Mouse (Mus musculus) neural tube, embryonic 15.5 days (tissue): Measurements from ENCODE around the gene Prkar1b. TPM values are rescaled to one million over a fixed set of nuclear protein-coding genes. Genes with fewer than 3 reads are reported as not detected.

Experiments used
- ATAC-seq: fragments of 200-750 bp; cut with Nextera tagmentation; 2 replicates; pipeline ENCODE4 v1.8.0; 2017; ENCODE audit warnings: mild to moderate bottlenecking, moderate TSS enrichment, moderate library complexity; ENCODE audit not compliant: low FRiP score
- H3K27ac ChIP-seq: fragments of 300-500 bp; sonication (generic); replicated peaks from 2 replicates; pipeline ENCODE4 v1.5.1; 2015; ENCODE audit warnings: mild to moderate bottlenecking, inconsistent platforms
- H3K27me3 ChIP-seq: fragments of 300-500 bp; sonication (generic); replicated peaks from 2 replicates; pipeline ENCODE4 v1.6.1; 2015; ENCODE audit warnings: inconsistent platforms
- H3K36me3 ChIP-seq: fragments of 300-500 bp; sonication (generic); 2 replicates; pipeline ENCODE4 v1.6.1; 2015; ENCODE audit warnings: inconsistent platforms
- H3K4me1 ChIP-seq: fragments of 300-500 bp; sonication (generic); 2 replicates; pipeline ENCODE4 v1.6.1; 2015; ENCODE audit warnings: inconsistent platforms
- H3K4me2 ChIP-seq: fragments of 300-500 bp; sonication (generic); 2 replicates; pipeline ENCODE4 v1.6.1; 2015; ENCODE audit warnings: inconsistent platforms, mild to moderate bottlenecking, moderate library complexity
- H3K4me3 ChIP-seq: fragments of 300-500 bp; sonication (generic); replicated peaks from 2 replicates; pipeline ENCODE4 v1.5.1; 2015; ENCODE audit warnings: mild to moderate bottlenecking, inconsistent platforms
- H3K9ac ChIP-seq: fragments of 300-500 bp; sonication (generic); replicated peaks from 2 replicates; pipeline ENCODE4 v1.6.1; 2015; ENCODE audit warnings: mild to moderate bottlenecking, inconsistent platforms
- H3K9me3 ChIP-seq: fragments of 300-500 bp; sonication (generic); replicated peaks from 2 replicates; pipeline ENCODE4 v1.6.1; 2016; ENCODE audit warnings: inconsistent platforms
- WGBS: fragments of 180-500 bp; shearing (Covaris S2); methylation state at CpG from one replicate; pipeline ENCODE4 v1.1.7; 2015; ENCODE audit warnings: mixed read lengths; 5-methylcytosine and 5-hydroxymethylcytosine counted together
- polyA plus RNA-seq: library from polyadenylated mRNA; unstranded; fragments of >200 nt; fragmentation: Nextera tagmentation; extraction: Ambion mirVana; gene quantifications from 2 replicates; pipeline ENCODE4 v1.2.1, GENCODE M21; 2015

Gene Prkar1b
- polyA plus RNA-seq, 1 experiment from 2014 or later: 321 TPM

- WGBS: 31% methylated on average over 12 of the region's 12 CpGs
- peaks cover 17% of the 10 kb centered on the region for H3K36me3 ChIP-seq
- no peaks in the 10 kb centered on the region for H3K9me3 ChIP-seq
- H3K4me3 ChIP-seq: peak overlapping the region; percentile 56
- ATAC-seq: no peak
- H3K4me2 ChIP-seq: peak overlapping the region; percentile 80
- peak overlapping the region; percentile 84 for H3K27ac ChIP-seq
- no peaks in the 10 kb centered on the region for H3K27me3 ChIP-seq
- H3K9ac ChIP-seq: peak overlapping the region; percentile 70
- peaks cover 31% of the 10 kb centered on the region for H3K4me1 ChIP-seq
These were observed 21.2 kb downstream of the Prkar1b start for GRCm38 (mm10) chr5:139128476-139129065.

GRCm38 (mm10) chr5:139125717-139126116 lies 24.1 kb downstream of the Prkar1b start:
- ATAC-seq: no peak
- Histone ChIP-seq H3K9ac (no peak overlapping the region), H3K36me3 (peaks cover 30% of the 10 kb centered on the region), H3K4me3 (no peak overlapping the region), H3K27me3 (no peaks in the 10 kb centered on the region), H3K4me2 (no peak overlapping the region), H3K27ac (no peak overlapping the region), H3K4me1 (peaks cover 31% of the 10 kb centered on the region), H3K9me3 (no peaks in the 10 kb centered on the region)
- 78% methylated on average over 3 of the region's 3 CpGs for WGBS

DNA sequence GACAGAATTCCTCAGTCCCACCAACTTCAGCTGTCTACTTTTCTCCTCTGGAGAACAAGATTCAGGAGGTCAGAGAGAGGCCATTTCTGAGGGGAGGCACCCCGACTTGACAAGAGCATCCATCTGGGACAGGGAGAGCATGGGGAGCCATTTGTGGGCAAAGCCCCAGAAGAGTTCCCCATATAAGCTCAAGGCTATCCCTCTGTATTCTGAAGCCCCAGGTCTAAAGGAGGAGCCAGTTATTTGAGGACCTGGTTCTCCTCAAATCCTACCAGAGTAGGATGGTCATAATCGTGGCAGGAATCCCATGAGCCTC lies 30.9 kb downstream of the Prkar1b start:
- Histone ChIP-seq H3K9me3 (no peaks in the 10 kb centered on the region), H3K36me3 (peaks cover 27% of the 10 kb centered on the region), H3K27ac (no peak overlapping the region), H3K27me3 (no peaks in the 10 kb centered on the region), H3K4me3 (no peak overlapping the region), H3K9ac (no peak overlapping the region), H3K4me2 (no peak overlapping the region), H3K4me1 (no peaks in the 10 kb centered on the region)
- no peak for ATAC-seq
- WGBS: 75% methylated on average over 2 of the region's 2 CpGs

GRCm38 (mm10) chr5:139118139-139118960 lies 31.5 kb downstream of the Prkar1b start:
- ATAC-seq: no peak
- WGBS: 73% methylated on average over 5 of the region's 5 CpGs
- no peaks in the 10 kb centered on the region for H3K9me3 ChIP-seq
- peaks cover 27% of the 10 kb centered on the region for H3K36me3 ChIP-seq
- H3K4me2 ChIP-seq: no peak overlapping the region
- H3K4me1 ChIP-seq: no peaks in the 10 kb centered on the region
- H3K27me3 ChIP-seq: no peaks in the 10 kb centered on the region
- H3K27ac ChIP-seq: no peak overlapping the region
- no peak overlapping the region for H3K9ac ChIP-seq
- no peak overlapping the region for H3K4me3 ChIP-seq

GRCm38 (mm10) chr5:139115507-139115906 lies 34.3 kb downstream of the Prkar1b start:
- Histone ChIP-seq H3K27me3 (no peaks in the 10 kb centered on the region), H3K4me2 (no peak overlapping the region), H3K27ac (no peak overlapping the region), H3K4me3 (no peak overlapping the region), H3K36me3 (peaks cover 14% of the 10 kb centered on the region; the same call in 1 of the 2 replicates), H3K9me3 (no peaks in the 10 kb centered on the region), H3K4me1 (peaks cover 4% of the 10 kb centered on the region; the same call in 1 of the 2 replicates), H3K9ac (no peak overlapping the region)
- no peak for ATAC-seq
- 92% methylated on average over 7 of the region's 7 CpGs for WGBS

DNA sequence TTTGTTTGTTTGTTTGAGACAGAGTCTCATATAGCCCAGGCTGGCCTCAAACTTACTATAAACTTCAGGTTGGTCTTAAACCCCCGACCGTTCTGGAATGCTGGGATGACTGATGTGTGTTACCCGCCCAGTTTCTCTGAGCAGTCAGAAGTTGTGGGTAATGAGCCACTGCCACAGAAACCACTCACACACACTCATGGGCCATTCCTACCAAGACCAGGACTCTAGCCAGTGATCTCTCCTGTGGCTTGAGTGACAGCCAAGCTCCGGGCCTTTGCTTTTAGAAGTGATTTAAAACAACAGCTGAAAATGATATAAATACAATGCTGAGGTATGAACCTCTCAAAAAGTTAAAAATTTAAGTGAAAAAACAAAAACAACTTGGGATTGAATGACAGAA lies 34.9 kb downstream of the Prkar1b start:
- Histone ChIP-seq H3K4me1 (peaks cover 4% of the 10 kb centered on the region; the same call in 1 of the 2 replicates), H3K9me3 (no peaks in the 10 kb centered on the region), H3K4me2 (no peak overlapping the region), H3K36me3 (peaks cover 11% of the 10 kb centered on the region; the same call in 1 of the 2 replicates), H3K27ac (no peak overlapping the region), H3K9ac (no peak overlapping the region), H3K4me3 (no peak overlapping the region), H3K27me3 (no peaks in the 10 kb centered on the region)
- 89% methylated on average over 4 of the region's 4 CpGs for WGBS
- no peak for ATAC-seq

DNA sequence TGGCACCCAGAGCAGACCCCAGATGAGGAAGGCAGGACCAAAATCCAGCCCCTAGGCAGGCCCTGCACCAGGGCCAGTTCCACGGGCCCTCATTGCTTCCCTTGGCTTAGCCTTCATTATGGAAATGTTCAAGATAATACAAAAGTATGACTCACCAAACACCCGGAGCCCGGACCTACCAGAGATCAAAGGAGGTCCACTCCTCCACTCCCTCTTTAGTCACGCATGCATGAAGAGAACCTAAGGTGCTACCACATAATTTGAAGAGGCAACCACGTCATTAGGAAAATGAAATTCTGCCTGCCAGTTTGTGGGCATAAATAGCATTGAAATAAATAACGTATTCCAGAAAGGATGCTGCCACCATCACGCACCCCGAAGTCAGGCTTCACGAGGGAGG lies 37.4 kb downstream of the Prkar1b start:
- no peak for ATAC-seq
- Histone ChIP-seq H3K36me3 (peaks cover 22% of the 10 kb centered on the region), H3K9ac (no peak overlapping the region), H3K4me1 (peaks cover 4% of the 10 kb centered on the region; the same call in 1 of the 2 replicates), H3K27ac (0 out of 2 replicates have a peak overlapping the region, but pooled peaks have one; percentile 9), H3K9me3 (no peaks in the 10 kb centered on the region), H3K4me2 (no peak overlapping the region), H3K27me3 (no peaks in the 10 kb centered on the region), H3K4me3 (no peak overlapping the region)
- 82% methylated on average over 9 of the region's 9 CpGs for WGBS

GRCm38 (mm10) chr5:139111991-139112390 lies 37.8 kb downstream of the Prkar1b start:
- 0 out of 2 replicates have a peak overlapping the region, but pooled peaks have one; percentile 9 for H3K27ac ChIP-seq
- H3K9ac ChIP-seq: no peak overlapping the region
- H3K4me3 ChIP-seq: no peak overlapping the region
- H3K36me3 ChIP-seq: peaks cover 23% of the 10 kb centered on the region
- WGBS: 66% methylated on average over 9 of the region's 9 CpGs
- peaks cover 4% of the 10 kb centered on the region; the same call in 1 of the 2 replicates for H3K4me1 ChIP-seq
- ATAC-seq: no peak
- no peaks in the 10 kb centered on the region for H3K9me3 ChIP-seq
- no peak overlapping the region for H3K4me2 ChIP-seq
- H3K27me3 ChIP-seq: no peaks in the 10 kb centered on the region

- peaks cover 4% of the 10 kb centered on the region; the same call in 1 of the 2 replicates for H3K4me1 ChIP-seq
- H3K9me3 ChIP-seq: no peaks in the 10 kb centered on the region
- H3K27me3 ChIP-seq: no peaks in the 10 kb centered on the region
- H3K4me3 ChIP-seq: no peak overlapping the region
- H3K36me3 ChIP-seq: peaks cover 34% of the 10 kb centered on the region
- no peak overlapping the region for H3K4me2 ChIP-seq
- no peak overlapping the region for H3K27ac ChIP-seq
- H3K9ac ChIP-seq: no peak overlapping the region
- WGBS: 94% methylated on average over 2 of the region's 2 CpGs
- no peak for ATAC-seq
These were observed 39.5 kb downstream of the Prkar1b start for GRCm38 (mm10) chr5:139110140-139110855.

DNA sequence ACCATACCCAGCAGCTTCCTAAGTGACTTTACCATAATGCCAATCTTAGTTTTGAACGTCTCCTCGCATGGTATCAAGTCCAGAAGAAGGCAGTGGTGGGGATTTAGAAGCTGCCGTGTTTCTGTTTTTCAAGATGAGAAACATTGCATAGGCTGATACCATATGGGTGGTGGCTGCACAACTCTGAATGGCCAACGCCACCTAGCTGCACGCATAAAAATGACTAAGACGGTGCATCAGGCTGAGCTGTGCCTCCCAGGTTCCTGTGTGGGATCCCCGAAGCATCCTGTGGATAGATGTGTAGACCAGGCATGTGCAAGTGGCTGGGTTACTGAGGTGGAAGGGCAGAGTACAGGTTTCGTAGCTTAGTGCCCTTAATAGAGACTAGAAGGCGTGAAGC lies 42.0 kb downstream of the Prkar1b start:
- H3K4me1 ChIP-seq: peaks cover 4% of the 10 kb centered on the region; the same call in 1 of the 2 replicates
- no peaks in the 10 kb centered on the region for H3K9me3 ChIP-seq
- H3K4me2 ChIP-seq: no peak overlapping the region
- no peak overlapping the region for H3K27ac ChIP-seq
- H3K4me3 ChIP-seq: no peak overlapping the region
- H3K36me3 ChIP-seq: peaks cover 52% of the 10 kb centered on the region
- H3K9ac ChIP-seq: no peak overlapping the region
- no peak for ATAC-seq
- 71% methylated on average over 9 of the region's 9 CpGs for WGBS
- no peaks in the 10 kb centered on the region for H3K27me3 ChIP-seq

DNA sequence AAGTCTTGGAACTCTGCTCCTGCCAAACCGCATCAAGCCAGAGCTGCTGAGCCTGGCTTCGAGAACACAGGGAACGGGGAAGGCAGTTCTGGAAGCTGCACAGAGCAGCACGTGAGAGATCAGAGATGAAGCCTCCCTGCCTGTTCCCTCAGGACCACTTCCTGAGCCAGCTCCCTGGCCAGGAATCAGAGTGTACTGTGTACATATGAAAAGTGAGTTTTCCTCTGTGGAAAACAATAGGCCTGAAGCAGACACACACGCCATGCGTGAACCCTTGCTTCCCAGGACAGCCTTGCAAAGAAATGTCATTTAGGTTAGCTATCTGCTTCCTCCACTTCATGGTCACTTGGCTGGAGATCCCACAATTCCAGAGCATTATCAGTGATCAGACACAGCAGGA lies 48.0 kb downstream of the Prkar1b start:
- no peak overlapping the region for H3K9ac ChIP-seq
- no peak for ATAC-seq
- H3K27ac ChIP-seq: no peak overlapping the region
- 66% methylated on average over 6 of the region's 6 CpGs for WGBS
- H3K4me1 ChIP-seq: peaks cover 13% of the 10 kb centered on the region
- no peak overlapping the region for H3K4me3 ChIP-seq
- no peaks in the 10 kb centered on the region for H3K27me3 ChIP-seq
- H3K9me3 ChIP-seq: 0 out of 2 replicates have a peak, but pooled peaks cover 2% of the 10 kb centered on the region
- peaks cover 43% of the 10 kb centered on the region for H3K36me3 ChIP-seq
- no peak overlapping the region for H3K4me2 ChIP-seq
